ENCODE assay signal across 9 mouse cellular contexts in genomic region chr5:34182486-34182885, GRCm38 (mm10). TPM values are rescaled to one million over a fixed set of nuclear protein-coding genes. Genes with fewer than 3 reads are reported as not detected.
DNase-seq lines count a peak whose midpoint lies in the region; ATAC-seq and TF ChIP-seq lines count a peak whose summit lies in the region.
"Had no signal": no experiment of that assay in that cellular context is flagged by ENCODE, and none has a peak within 500 bp of the region (broad histone marks: within the 10 kb centered on the region; RNA-seq: fewer than 3 reads in every experiment).

No protein-coding gene starts in this region.

- peaks cover 50% of the 10 kb centered on the region for H3K36me3 ChIP-seq in kidney, embryonic 14.5 days (ENCODE audit: control insufficient read depth, insufficient read depth, low read length)
- H3K36me3 ChIP-seq in hindbrain, embryonic 14.5 days (replicated peaks; ENCODE audit: control insufficient read depth, insufficient read depth): peaks cover 58% of the 10 kb centered on the region
- peaks cover 34% of the 10 kb centered on the region for H3K36me3 ChIP-seq in intestine, postnatal 0 days (ENCODE audit: control insufficient read depth, insufficient read depth)

- H3K9me3 ChIP-seq in kidney, embryonic 14.5 days (ENCODE audit: control insufficient read depth, low read length): no peaks in the 10 kb centered on the region
- H3K9me3 ChIP-seq in hindbrain, embryonic 14.5 days (ENCODE audit: control insufficient read depth, low read length): no peaks in the 10 kb centered on the region
- no peaks in the 10 kb centered on the region for H3K9me3 ChIP-seq in intestine, postnatal 0 days (ENCODE audit: control insufficient read depth)

- H3K4me3 ChIP-seq in kidney, embryonic 14.5 days (ENCODE audit: low read length): no peak overlapping the region
- H3K4me3 ChIP-seq in hindbrain, embryonic 14.5 days (replicated peaks; ENCODE audit: low read length): no peak overlapping the region
- H3K4me3 ChIP-seq in intestine, postnatal 0 days (ENCODE audit: low read depth, low read length): no peak overlapping the region

- TF ChIP-seq CTCF in intestine, postnatal 0 days (IDR thresholded peaks at IDR 0.05; ENCODE audit: low read depth): no peak

- peak; percentile 48 for DNase-seq in kidney, adult 11 months
- peak; percentile 39 for DNase-seq in MN1 (ENCODE audit: low spot score)
- peak; percentile 52 to 59 for DNase-seq in adrenal gland, postnatal 36 days
- peak; percentile 77 to 80 for DNase-seq in kidney, postnatal 36 days
- DNase-seq in hindbrain, embryonic 14.5 days (ENCODE audit: low spot score): no peak

- H3K27me3 ChIP-seq in kidney, embryonic 14.5 days (ENCODE audit: control insufficient read depth, insufficient read depth, low read length): no peaks in the 10 kb centered on the region
- no peaks in the 10 kb centered on the region for H3K27me3 ChIP-seq in hindbrain, embryonic 14.5 days (ENCODE audit: control insufficient read depth, insufficient read depth, low read length)
- no peaks in the 10 kb centered on the region for H3K27me3 ChIP-seq in intestine, postnatal 0 days (replicated peaks; ENCODE audit: control insufficient read depth, insufficient read depth, low read length)
- H3K27me3 ChIP-seq: Patski had no signal

- H3K9ac ChIP-seq in kidney, embryonic 14.5 days (ENCODE audit: low read depth, low read length): no peak overlapping the region
- no peak overlapping the region for H3K9ac ChIP-seq in hindbrain, embryonic 14.5 days
- no peak overlapping the region for H3K9ac ChIP-seq in intestine, postnatal 0 days (ENCODE audit: low read depth, low read length)

- H3K27ac ChIP-seq in kidney, embryonic 14.5 days (ENCODE audit: low read depth, low read length): no peak overlapping the region
- no peak overlapping the region for H3K27ac ChIP-seq in hindbrain, embryonic 14.5 days
- H3K27ac ChIP-seq in intestine, postnatal 0 days (ENCODE audit: low read depth, low read length): no peak overlapping the region

- WGBS in kidney, embryonic 14.5 days: 79% methylated on average over 3 of the region's 3 CpGs
- 80% methylated on average over 3 of the region's 3 CpGs for WGBS in hindbrain, embryonic 14.5 days
- WGBS in intestine, postnatal 0 days: 66% methylated on average over 3 of the region's 3 CpGs

- ATAC-seq in kidney, embryonic 14.5 days (ENCODE audit: low FRiP score, low TSS enrichment): no peak
- no peak for ATAC-seq in hindbrain, embryonic 14.5 days (ENCODE audit: low FRiP score)
- no peak for ATAC-seq in intestine, postnatal 0 days
- no peak for ATAC-seq in granulocyte monocyte progenitor cell, adult 5-6 weeks (replicated peaks; ENCODE audit: poor library complexity, severe bottlenecking)
- ATAC-seq: Patski had no signal

- no peak overlapping the region for H3K4me2 ChIP-seq in kidney, embryonic 14.5 days (replicated peaks; ENCODE audit: low read depth, low read length)
- no peak overlapping the region for H3K4me2 ChIP-seq in hindbrain, embryonic 14.5 days (replicated peaks)
- no peak overlapping the region for H3K4me2 ChIP-seq in intestine, postnatal 0 days (replicated peaks; ENCODE audit: low read depth)

- peaks cover 17% of the 10 kb centered on the region for H3K4me1 ChIP-seq in kidney, embryonic 14.5 days (ENCODE audit: control insufficient read depth, insufficient read depth, low read length)
- peaks cover 38% of the 10 kb centered on the region for H3K4me1 ChIP-seq in hindbrain, embryonic 14.5 days (replicated peaks; ENCODE audit: control insufficient read depth, insufficient read depth, low read length)
- H3K4me1 ChIP-seq in intestine, postnatal 0 days (replicated peaks; ENCODE audit: control insufficient read depth, insufficient read depth, low read length): peaks cover 11% of the 10 kb centered on the region; the same call in 1 of the 2 replicates

RNA-seq across cellular contexts. Expression of gene Mxd4, which starts 5.0 kb away (rescaled TPM):
- polyA plus RNA-seq in kidney, embryonic 14.5 days (2014; fragmentation: Nextera tagmentation; extraction: Ambion mirVana): 46.1 and 53.0 TPM in 2 replicates
- 100 to 1,000 TPM; 133 to 137 TPM for total RNA-seq in adrenal gland, postnatal 36 days (2021)
- polyA plus RNA-seq in hindbrain, embryonic 14.5 days (2014; fragmentation: Nextera tagmentation; extraction: Ambion mirVana): 32.9 and 34.1 TPM in 2 replicates
- polyA plus RNA-seq in intestine, postnatal 0 days (2015; fragmentation: Nextera tagmentation; extraction: Ambion mirVana): 14.1 and 17.7 TPM in 2 replicates
- 36.7 and 43.4 TPM in 2 replicates for total RNA-seq in granulocyte monocyte progenitor cell, adult 5-6 weeks (2014; fragmentation: Nextera tagmentation)
- 21.6 and 22.7 TPM in 2 replicates for total RNA-seq in granulocyte monocyte progenitor cell, adult 5-6 weeks (2017)

RNA-seq across cellular contexts. Expression of gene Haus3, which starts 13.2 kb away (rescaled TPM):
- 45.1 and 46.1 TPM in 2 replicates for polyA plus RNA-seq in kidney, embryonic 14.5 days (2014; fragmentation: Nextera tagmentation; extraction: Ambion mirVana)
- 10 to 100 TPM in 1 of 2 experiments, 1 to 10 TPM in 1; 8.9 to 10.3 TPM for total RNA-seq in adrenal gland, postnatal 36 days (2021)
- polyA plus RNA-seq in hindbrain, embryonic 14.5 days (2014; fragmentation: Nextera tagmentation; extraction: Ambion mirVana): 12.1 and 14.1 TPM in 2 replicates
- polyA plus RNA-seq in intestine, postnatal 0 days (2015; fragmentation: Nextera tagmentation; extraction: Ambion mirVana): 9.6 and 10.1 TPM in 2 replicates
- total RNA-seq in granulocyte monocyte progenitor cell, adult 5-6 weeks (2014; fragmentation: Nextera tagmentation): 56.3 and 65.6 TPM in 2 replicates
- total RNA-seq in granulocyte monocyte progenitor cell, adult 5-6 weeks (2017): 168 and 214 TPM in 2 replicates

RNA-seq across cellular contexts. Expression of gene Poln, which starts 13.2 kb away (rescaled TPM):
- 0.61 and 1.1 TPM in 2 replicates for polyA plus RNA-seq in kidney, embryonic 14.5 days (2014; fragmentation: Nextera tagmentation; extraction: Ambion mirVana)
- total RNA-seq in adrenal gland, postnatal 36 days (2021): 1 to 10 TPM; 8.0 to 8.5 TPM
- polyA plus RNA-seq in hindbrain, embryonic 14.5 days (2014; fragmentation: Nextera tagmentation; extraction: Ambion mirVana): 0.47 and 0.98 TPM in 2 replicates
- polyA plus RNA-seq in intestine, postnatal 0 days (2015; fragmentation: Nextera tagmentation; extraction: Ambion mirVana): 0.41 TPM in 1 of 2 replicates, not detected in the other
- total RNA-seq in granulocyte monocyte progenitor cell, adult 5-6 weeks (2014; fragmentation: Nextera tagmentation): 0.58 and 0.97 TPM in 2 replicates
- 0.69 and 2.5 TPM in 2 replicates for total RNA-seq in granulocyte monocyte progenitor cell, adult 5-6 weeks (2017)
